Mouse (Mus musculus) myocyte (in vitro differentiated cells): Measurements from ENCODE around the gene Stard10. TPM values are rescaled to one million over a fixed set of nuclear protein-coding genes. Genes with fewer than 3 reads are reported as not detected.
A peak's percentile ranks its signal among the peaks of the same experiment; 100 is the strongest.

Experiments used
- H3K27me3 ChIP-seq: one replicate; pipeline ENCODE4 v1.6.1; 2011; ENCODE audit not compliant: control insufficient read depth, insufficient read depth, insufficient read length
- H3K36me3 ChIP-seq: one replicate; pipeline ENCODE4 v1.6.1; 2011; ENCODE audit not compliant: control insufficient read depth, insufficient read depth
- H3K4me2 ChIP-seq: one replicate; pipeline ENCODE4 v1.6.1; 2011; ENCODE audit warnings: low read depth, control low read depth
- H3K4me3 ChIP-seq: one replicate; pipeline ENCODE4 v1.5.1; 2011; ENCODE audit warnings: mild to moderate bottlenecking, control low read depth, moderate library complexity
- H3K79me2 ChIP-seq: one replicate; pipeline ENCODE4 v1.6.1; 2011; ENCODE audit not compliant: control insufficient read depth, insufficient read depth
- H3ac ChIP-seq: one replicate; pipeline ENCODE4 v1.6.1; 2011; ENCODE audit not compliant: control insufficient read depth, insufficient read length
- CEBPB ChIP-seq: IDR thresholded peaks from 2 replicates; pipeline ENCODE4 v1.6.1; 2011; ENCODE audit warnings: mild to moderate bottlenecking, moderate library complexity; ENCODE audit not compliant: poor library complexity, insufficient read depth, severe bottlenecking
- E2F4 ChIP-seq: IDR thresholded peaks from one replicate; pipeline ENCODE4 v1.6.1; 2011; ENCODE audit warnings: mild to moderate bottlenecking, control low read depth, moderate library complexity; ENCODE audit not compliant: insufficient read depth
- MAX ChIP-seq: IDR thresholded peaks from one replicate; pipeline ENCODE4 v1.6.1; 2011; ENCODE audit warnings: low read depth, mild to moderate bottlenecking, control low read depth
- MYOD1 ChIP-seq, 3 experiments: IDR thresholded peaks; one replicate each; pipeline ENCODE4 v1.6.1; 2011; ENCODE audit warnings: control low read depth in 2 of 3, low read depth in 2 of 3, mild to moderate bottlenecking in 2 of 3, moderate library complexity in 1 of 3; ENCODE audit not compliant: insufficient read length in 2 of 3, control insufficient read depth in 1 of 3
- MYOG ChIP-seq, 3 experiments: IDR thresholded peaks; one replicate each; pipeline ENCODE4 v1.6.1; 2011; ENCODE audit warnings: control low read depth in 2 of 3, low read depth in 2 of 3, mild to moderate bottlenecking in 2 of 3; ENCODE audit not compliant: insufficient read length in 2 of 3, control insufficient read depth in 1 of 3, insufficient read depth in 1 of 3
- POLR2A ChIP-seq: IDR thresholded peaks from one replicate; pipeline ENCODE4 v1.6.1; 2011; ENCODE audit warnings: low read depth, mild to moderate bottlenecking, control low read depth, moderate library complexity; ENCODE audit not compliant: insufficient read length
- POLR2AphosphoS2 ChIP-seq: IDR thresholded peaks from one replicate; pipeline ENCODE4 v1.6.1; 2011; ENCODE audit warnings: low read depth, control low read depth; ENCODE audit not compliant: insufficient read length
- REST ChIP-seq: IDR thresholded peaks from one replicate; pipeline ENCODE4 v1.6.1; 2011; ENCODE audit warnings: mild to moderate bottlenecking, control low read depth, moderate library complexity; ENCODE audit not compliant: insufficient read depth, insufficient read length
- SRF ChIP-seq: IDR thresholded peaks from one replicate; pipeline ENCODE4 v1.6.1; 2011; ENCODE audit warnings: low read depth; ENCODE audit not compliant: control insufficient read depth, insufficient read length
- TCF12 ChIP-seq: IDR thresholded peaks from one replicate; pipeline ENCODE4 v1.6.1; 2011; ENCODE audit warnings: mild to moderate bottlenecking, control low read depth; ENCODE audit not compliant: poor library complexity, insufficient read depth, severe bottlenecking
- TCF3 ChIP-seq: IDR thresholded peaks from one replicate; pipeline ENCODE4 v1.6.1; 2011; ENCODE audit warnings: low read depth, control low read depth; ENCODE audit not compliant: insufficient read length
- USF1 ChIP-seq: IDR thresholded peaks from one replicate; pipeline ENCODE4 v1.6.1; 2011; ENCODE audit warnings: low read depth, mild to moderate bottlenecking, control low read depth, moderate library complexity
- polyA plus RNA-seq: library from polyadenylated mRNA; unstranded; fragments of >200 nt; fragmentation: generic; extraction: Trizol; gene quantifications from one replicate; pipeline ENCODE4 v1.2.1, GENCODE M21; 2012; ENCODE audit warnings: missing spikeins

Stard10 gene
- polyA plus RNA-seq, 1 experiment: 39.6 TPM

DNA sequence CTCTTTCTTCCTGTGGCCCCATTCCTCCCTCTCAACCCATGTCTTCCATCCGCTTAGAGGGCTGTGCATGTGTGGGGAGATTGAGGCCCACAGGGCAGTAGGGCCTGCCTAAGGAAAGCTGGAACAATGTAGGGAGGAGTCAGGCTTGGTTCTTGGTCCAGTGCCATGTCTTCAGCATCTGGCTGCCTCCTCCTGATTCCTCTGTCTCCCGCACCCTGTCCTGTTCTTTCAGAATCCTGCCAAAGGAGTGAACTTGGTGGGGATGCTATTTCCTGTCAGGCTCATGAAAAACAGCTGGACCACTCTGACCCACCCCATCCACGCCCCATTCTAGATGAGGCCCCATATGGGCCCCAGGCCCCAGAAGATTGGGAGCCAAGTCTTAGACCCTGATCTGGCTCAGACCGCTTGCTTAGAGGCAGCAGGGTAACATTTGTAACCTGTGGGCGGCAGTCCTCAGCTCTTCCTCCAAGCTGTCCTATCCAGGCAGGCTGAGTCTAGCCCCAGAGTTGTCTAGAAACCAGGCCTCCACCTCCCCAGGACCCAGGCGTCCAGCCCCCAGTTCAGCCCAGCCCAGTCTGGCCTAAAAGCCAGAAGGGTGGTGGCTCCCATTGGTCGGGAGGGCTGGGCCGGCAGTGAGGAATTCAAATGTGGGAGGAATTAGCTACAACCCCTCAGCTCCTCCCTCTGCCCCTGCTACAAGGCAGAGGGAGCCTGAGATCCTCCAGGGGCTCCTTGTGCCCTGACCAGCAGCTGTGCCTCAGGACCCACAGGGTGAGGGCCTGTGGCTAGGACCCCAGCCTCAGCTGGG, 77.0 kb downstream of the Stard10 start:
- H3K27me3 ChIP-seq: no peaks in the 10 kb centered on the region
- no peaks in the 10 kb centered on the region for H3K79me2 ChIP-seq
- peak overlapping the region; percentile 64 for H3K4me2 ChIP-seq
- H3K4me3 ChIP-seq: no peak overlapping the region
- TF ChIP-seq POLR2A: peak; percentile 45
- TF ChIP-seq USF1: no peak
- no peak overlapping the region for H3ac ChIP-seq
- H3K36me3 ChIP-seq: peaks cover 5% of the 10 kb centered on the region

DNA sequence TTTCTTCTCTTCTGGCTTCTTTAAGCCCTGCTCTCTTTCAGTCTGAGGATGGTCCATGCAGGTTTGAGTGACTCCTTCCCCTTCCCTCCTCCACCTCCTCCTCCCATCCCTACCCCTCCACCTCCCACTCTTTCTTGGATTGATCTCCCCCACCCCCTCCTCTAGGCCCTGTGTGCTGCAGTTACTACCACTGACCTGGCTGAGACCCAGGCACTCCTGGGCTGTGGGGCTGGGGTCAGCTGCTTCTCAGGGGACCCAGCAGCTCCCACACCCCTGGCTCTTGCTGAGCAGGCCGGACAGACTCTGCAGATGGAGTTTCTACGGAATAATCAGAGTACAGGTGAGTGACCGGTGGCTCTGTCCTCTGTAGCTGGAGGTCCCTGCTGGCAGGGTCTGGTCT, 77.7 kb downstream of the Stard10 start:
- H3ac ChIP-seq: no peak overlapping the region
- no peaks in the 10 kb centered on the region for H3K27me3 ChIP-seq
- TF ChIP-seq TCF3 (no peak), E2F4 (no peak), MAX (no peak), TCF12 (no peak), SRF (no peak), MYOD1 (IDR thresholded peaks at IDR 0.05; ENCODE audit: control insufficient read depth in 1 of 3, insufficient read length in 2 of 3, low read depth in 2 of 3) (no peak)
- no peaks in the 10 kb centered on the region for H3K79me2 ChIP-seq
- peak overlapping the region; percentile 56 for H3K4me2 ChIP-seq
- H3K4me3 ChIP-seq: no peak overlapping the region
- peaks cover 5% of the 10 kb centered on the region for H3K36me3 ChIP-seq

- H3K4me3 ChIP-seq: no peak overlapping the region
- no peak for TF ChIP-seq TCF12
- no peak for TF ChIP-seq POLR2A
- TF ChIP-seq E2F4: no peak
- no peak for TF ChIP-seq TCF3
- no peak for TF ChIP-seq USF1
- no peak for TF ChIP-seq SRF
- no peak for TF ChIP-seq CEBPB
- no peak for TF ChIP-seq MYOG (IDR thresholded peaks at IDR 0.05; ENCODE audit: control insufficient read depth in 1 of 3, insufficient read depth in 1 of 3, insufficient read length in 2 of 3, low read depth in 2 of 3)
- TF ChIP-seq MYOD1 (IDR thresholded peaks at IDR 0.05; ENCODE audit: control insufficient read depth in 1 of 3, insufficient read length in 2 of 3, low read depth in 2 of 3): no peak
- TF ChIP-seq POLR2AphosphoS2: no peak
- no peak for TF ChIP-seq MAX
- no peak for TF ChIP-seq REST
Observed at GRCm38 (mm10) chr7:101395471-101395870, 78.6 kb downstream of the Stard10 start.

More at GRCm38 (mm10) chr7:101395471-101395870, 78.6 kb downstream of the Stard10 start:
- Histone ChIP-seq H3K4me2 (peak overlapping the region; percentile 56), H3K36me3 (peaks cover 5% of the 10 kb centered on the region), H3ac (no peak overlapping the region), H3K27me3 (no peaks in the 10 kb centered on the region), H3K79me2 (no peaks in the 10 kb centered on the region)

Other genes starting within 250 kb of the Stard10 start
- 5.7 TPM for gene Fchsd2, start 224.2 kb upstream of the Stard10 start, polyA plus RNA-seq
- 6.6 TPM for gene Atg16l2, start 14.8 kb upstream of the Stard10 start, polyA plus RNA-seq
- gene Arap1, start 31.0 kb downstream of the Stard10 start, polyA plus RNA-seq: 24.7 TPM
- 0.55 TPM for gene Gm45837, start 93.8 kb downstream of the Stard10 start, polyA plus RNA-seq
- 49.3 TPM for gene Pde2a, start 104.6 kb downstream of the Stard10 start, polyA plus RNA-seq